Mouse (Mus musculus) cerebellum, adult 2 months (tissue): Measurements from ENCODE around the gene Rad50. TPM values are rescaled to one million over a fixed set of nuclear protein-coding genes. Genes with fewer than 3 reads are reported as not detected.

Experiments used
- DNase-seq, 2 experiments: peaks; one replicate each; pipeline ENCODE4 v3.0.0; 2021
- H3K27ac ChIP-seq: fragments of 200-500 bp; 2 replicates; pipeline ENCODE4 v1.5.1; 2012; ENCODE audit warnings: low read length, control low read depth, inconsistent platforms; ENCODE audit not compliant: insufficient read depth
- H3K27me3 ChIP-seq: fragments of 200-500 bp; 2 replicates; pipeline ENCODE4 v1.6.1; 2012; ENCODE audit warnings: inconsistent platforms, mild to moderate bottlenecking, low read length, moderate library complexity; ENCODE audit not compliant: control insufficient read depth, insufficient read depth
- H3K4me1 ChIP-seq: fragments of 200-500 bp; 2 replicates; pipeline ENCODE4 v1.6.1; 2011; ENCODE audit warnings: low read length; ENCODE audit not compliant: control insufficient read depth, insufficient read depth
- H3K4me3 ChIP-seq: fragments of 200-500 bp; replicated peaks from 2 replicates; pipeline ENCODE3; 2011; ENCODE audit warnings: mild to moderate bottlenecking, low read depth, low read length, control low read depth; ENCODE audit not compliant: insufficient read depth
- CTCF ChIP-seq: fragments of 200-500 bp; IDR thresholded peaks from 2 replicates; pipeline ENCODE4 v1.5.1; 2011; ENCODE audit warnings: low read depth, mild to moderate bottlenecking, control low read depth, low read length, moderate library complexity, borderline replicate concordance; ENCODE audit not compliant: insufficient read depth
- POLR2A ChIP-seq: fragments of 200-500 bp; IDR thresholded peaks from 2 replicates; pipeline ENCODE4 v1.6.1; 2011; ENCODE audit warnings: low read length, control low read depth, borderline replicate concordance; ENCODE audit not compliant: insufficient read depth
- WGBS: fragments of 180-500 bp; shearing (Covaris S2); methylation state at CpG from one replicate; pipeline ENCODE4 v1.1.7; 2018; 5-methylcytosine and 5-hydroxymethylcytosine counted together
- polyA plus RNA-seq: library from polyadenylated mRNA; depleted of rRNA; stranded (reverse); fragments of >200 nt; gene quantifications from 2 replicates; pipeline ENCODE4 v1.2.3, GENCODE M21; 2012; rRNA removed

Rad50 gene
- 5.4 TPM in 2 replicates for polyA plus RNA-seq

DNA sequence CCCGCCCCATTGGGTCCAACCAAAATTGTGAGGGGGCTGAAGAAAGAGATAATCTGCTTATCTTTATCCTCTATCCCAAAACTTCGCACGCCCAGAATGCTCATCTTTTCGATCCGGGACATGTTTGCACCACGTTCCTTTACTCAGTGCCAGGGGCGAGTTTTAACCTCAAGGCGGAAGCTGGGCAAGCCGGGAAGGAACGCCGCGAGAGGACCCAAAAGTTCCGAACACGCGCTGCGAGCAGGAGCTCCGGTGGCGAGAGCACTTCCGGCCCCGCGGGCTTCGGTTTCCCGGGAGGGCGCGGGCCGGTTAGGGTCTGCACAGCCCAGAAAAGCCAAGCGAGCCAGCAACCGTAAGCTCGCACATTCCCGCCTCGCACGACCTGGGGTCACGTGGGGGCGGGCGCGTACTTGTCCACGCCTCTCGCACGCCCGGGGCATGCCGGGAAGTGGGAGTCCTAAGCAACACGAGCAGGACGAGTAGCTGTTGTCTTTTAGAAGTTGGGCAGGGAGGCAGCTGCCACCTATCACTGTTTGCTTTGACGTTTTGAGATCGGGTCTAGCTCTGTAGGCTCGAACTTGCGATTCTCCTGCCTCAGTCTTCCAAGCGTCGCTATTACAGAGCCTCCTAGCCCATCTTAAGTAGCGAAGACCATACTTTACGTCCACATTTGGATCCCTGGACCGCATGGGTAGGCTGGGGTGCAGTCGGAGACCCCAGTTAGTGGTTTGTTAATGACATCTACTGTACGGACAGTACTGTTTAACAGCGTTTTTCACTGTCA, at the start of gene Rad50:
Gene Rad50, minus strand, starts transcription at position 386 of the 784 bp plus-strand sequence.
- peaks cover 3% of the 10 kb centered on the region; the same call in 1 of the 2 replicates for H3K4me1 ChIP-seq
- DNase-seq = peak; percentile 85 to 87
- WGBS = 3% methylated on average over 55 of the region's 55 CpGs
- H3K27me3 ChIP-seq = no peaks in the 10 kb centered on the region
- H3K4me3 ChIP-seq = peak within 1 kb of the TSS; percentile 76
- no peak for TF ChIP-seq CTCF
- TF ChIP-seq POLR2A = peak; percentile 65
- H3K27ac ChIP-seq = no peak within 1 kb of the TSS

DNA sequence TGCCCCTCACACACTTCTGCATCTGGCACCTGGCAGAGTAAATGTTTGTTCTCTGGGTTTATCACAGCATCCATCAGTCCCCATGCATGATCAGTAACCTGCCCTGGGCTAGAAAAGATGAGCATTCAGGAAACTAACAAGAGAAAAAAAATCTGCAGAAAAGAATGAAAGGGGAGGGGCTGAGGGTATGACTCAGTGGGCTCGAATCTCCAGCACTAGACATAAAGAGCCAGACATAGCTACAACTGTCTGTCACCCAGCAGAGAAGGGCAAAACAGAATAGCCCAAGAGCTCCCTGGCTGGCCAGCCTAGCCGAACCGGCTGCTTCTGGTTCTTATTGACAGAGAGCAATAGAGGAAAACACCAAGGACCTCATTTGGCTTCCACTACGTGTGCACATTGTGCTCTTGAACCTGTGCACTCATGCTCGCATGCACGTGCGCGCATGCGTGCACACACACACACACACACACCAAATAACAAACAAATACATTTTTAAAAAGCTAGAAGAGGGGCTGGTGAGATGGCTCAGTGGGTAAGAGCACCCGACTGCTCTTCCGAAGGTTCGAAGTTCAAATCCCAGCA, 48.0 kb upstream of the Rad50 start:
- WGBS = 81% methylated on average over 12 of the region's 12 CpGs
- H3K27me3 ChIP-seq = no peaks in the 10 kb centered on the region
- H3K27ac ChIP-seq = no peak overlapping the region
- H3K4me3 ChIP-seq = no peak overlapping the region
- H3K4me1 ChIP-seq = peaks cover 12% of the 10 kb centered on the region
- DNase-seq = no peak
- TF ChIP-seq CTCF (no peak), POLR2A (no peak)

DNA sequence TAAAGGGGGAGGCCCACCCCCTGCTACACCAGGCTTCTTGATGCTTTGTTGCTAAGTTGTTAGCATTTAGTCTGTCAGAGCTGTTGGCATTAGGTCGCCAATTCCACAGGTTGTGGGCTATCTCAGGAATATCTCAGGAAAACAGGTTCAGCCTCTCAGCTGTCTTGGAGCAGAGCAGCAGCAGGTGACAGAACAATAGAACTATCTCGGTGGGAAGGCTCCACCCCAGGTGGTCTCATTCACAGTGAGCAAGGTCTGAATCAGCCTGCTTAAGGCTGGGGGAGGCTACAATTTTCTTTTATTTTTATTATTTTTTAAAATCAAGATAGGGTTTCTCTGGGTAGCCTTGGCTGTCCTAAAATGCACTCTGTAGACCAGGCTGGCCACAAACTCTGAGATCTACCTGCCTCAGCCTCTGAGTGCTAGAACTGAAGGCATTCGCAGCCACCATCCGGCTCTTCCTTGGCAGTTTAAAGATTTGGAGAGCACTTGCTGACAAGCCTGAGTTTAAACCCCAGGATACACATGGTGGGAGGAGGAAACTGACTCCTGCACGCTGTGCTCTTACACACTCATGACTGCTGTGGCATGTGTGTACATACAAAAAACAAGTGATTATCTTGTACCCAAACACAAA, 42.7 kb upstream of the Rad50 start:
- H3K27me3 ChIP-seq = no peaks in the 10 kb centered on the region
- TF ChIP-seq CTCF (no peak), POLR2A (no peak)
- H3K4me1 ChIP-seq = no peaks in the 10 kb centered on the region
- DNase-seq = no peak
- WGBS = 48% methylated on average over 5 of the region's 5 CpGs
- no peak overlapping the region for H3K4me3 ChIP-seq
- H3K27ac ChIP-seq = no peak overlapping the region

DNA sequence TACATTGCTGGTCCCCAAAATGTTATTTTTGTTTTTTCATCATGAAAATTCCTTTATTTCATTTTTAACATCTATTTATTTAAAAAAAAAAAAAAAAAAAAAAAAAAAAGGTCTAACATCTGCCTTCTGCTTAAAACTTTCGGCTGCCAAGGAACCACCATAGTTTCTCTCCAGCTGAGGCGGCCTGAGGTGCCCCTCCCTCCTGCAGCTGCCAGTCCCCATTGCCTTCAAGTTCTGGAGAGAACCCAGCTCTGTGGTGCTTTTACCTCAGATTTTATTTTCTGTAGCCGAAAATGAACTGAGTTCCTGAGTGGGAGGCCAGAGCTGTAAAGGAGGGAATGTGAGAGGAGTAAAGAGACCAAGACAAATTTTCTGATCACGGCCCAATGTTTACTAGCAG, 42.2 kb upstream of the Rad50 start:
- no peak overlapping the region for H3K27ac ChIP-seq
- H3K4me3 ChIP-seq = no peak overlapping the region
- WGBS = 65% methylated on average over 4 of the region's 4 CpGs
- no peak for DNase-seq
- TF ChIP-seq POLR2A (no peak), CTCF (no peak)
- no peaks in the 10 kb centered on the region for H3K4me1 ChIP-seq
- no peaks in the 10 kb centered on the region for H3K27me3 ChIP-seq

DNA sequence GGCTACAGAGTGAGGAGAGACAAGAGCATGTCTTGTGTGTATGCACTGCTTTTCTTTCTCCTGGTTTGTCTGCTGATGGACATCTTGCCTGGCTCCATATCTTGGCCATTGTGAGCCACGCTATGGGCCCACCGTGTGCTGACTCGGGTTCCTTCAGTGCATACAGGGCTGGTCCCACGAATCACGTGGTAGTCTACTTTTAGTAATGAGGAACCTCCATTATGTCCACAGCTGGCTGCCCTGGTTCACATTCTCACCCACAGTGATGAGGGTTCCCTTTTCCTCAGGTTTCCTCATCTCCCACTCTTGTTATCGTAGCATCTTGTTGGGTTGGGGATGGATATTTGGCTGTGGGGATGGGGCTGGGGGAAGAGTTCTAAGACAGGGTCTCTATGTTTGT, 41.5 kb upstream of the Rad50 start:
- WGBS = 89% methylated on average over 6 of the region's 6 CpGs
- H3K4me1 ChIP-seq = no peaks in the 10 kb centered on the region
- H3K27ac ChIP-seq = no peak overlapping the region

DNA sequence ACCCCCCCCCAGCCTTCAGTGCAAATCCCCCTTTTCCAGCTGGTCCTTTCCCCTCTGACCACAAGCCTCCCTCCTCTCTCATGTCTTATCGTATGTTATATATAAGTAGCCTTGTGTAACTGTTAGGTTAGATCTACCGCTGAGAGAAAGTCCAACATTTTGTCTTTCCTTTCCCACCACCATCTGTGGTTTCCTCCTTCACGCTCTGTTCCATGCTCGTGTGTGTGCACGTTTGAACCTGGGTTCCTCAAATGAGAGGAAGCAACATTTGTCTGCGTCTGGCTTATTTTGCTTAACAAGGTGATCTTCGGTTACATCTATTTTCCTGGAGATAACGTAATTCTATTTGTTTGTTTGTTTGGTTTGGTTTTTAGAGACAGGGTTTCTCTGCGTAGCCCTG, 40.9 kb upstream of the Rad50 start:
- H3K4me3 ChIP-seq = no peak overlapping the region
- WGBS = 93% methylated on average over 9 of the region's 9 CpGs
- H3K27me3 ChIP-seq = no peaks in the 10 kb centered on the region
- no peak for TF ChIP-seq CTCF
- TF ChIP-seq POLR2A = no peak
- no peak for DNase-seq
- no peaks in the 10 kb centered on the region for H3K4me1 ChIP-seq
- no peak overlapping the region for H3K27ac ChIP-seq

More for the DNA sequence above, 41.5 kb upstream of the Rad50 start:
- no peak for DNase-seq
- Histone ChIP-seq H3K27me3 (no peaks in the 10 kb centered on the region), H3K4me3 (no peak overlapping the region)
- TF ChIP-seq POLR2A = no peak
- no peak for TF ChIP-seq CTCF

DNA sequence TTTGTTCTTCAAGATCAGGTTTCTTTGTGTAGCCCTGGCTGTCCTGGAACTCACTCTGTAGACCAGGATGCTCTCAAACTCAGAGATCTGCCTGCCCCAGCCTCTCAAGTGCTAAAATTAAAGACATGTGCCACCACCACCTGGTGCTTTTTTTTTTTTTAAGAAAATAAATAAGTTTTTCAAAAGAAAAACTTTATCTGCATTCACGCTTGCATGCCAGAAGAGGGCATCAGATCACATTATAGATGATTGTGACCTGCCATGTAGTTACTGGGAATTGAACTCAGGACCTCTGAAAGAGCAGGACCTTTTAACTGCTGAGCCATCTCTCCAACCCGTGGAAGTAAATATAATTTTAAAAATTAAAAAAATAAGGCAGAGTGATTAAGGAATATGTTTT, 38.1 kb upstream of the Rad50 start:
- Histone ChIP-seq H3K27me3 (no peaks in the 10 kb centered on the region), H3K4me3 (no peak overlapping the region), H3K4me1 (no peaks in the 10 kb centered on the region), H3K27ac (no peak overlapping the region)
- no peak for TF ChIP-seq POLR2A
- no peak for TF ChIP-seq CTCF
- DNase-seq = no peak
- WGBS = 90% methylated on average over 2 of the region's 2 CpGs
